Mouse (Mus musculus) heart, embryonic 10.5 days (tissue): Measurements from ENCODE around the gene R3hdm1. TPM values are rescaled to one million over a fixed set of nuclear protein-coding genes. Genes with fewer than 3 reads are reported as not detected.
A peak's percentile ranks its signal among the peaks of the same experiment; 100 is the strongest.
"Not testable (repeated sequence)": the region's sequence is repeated elsewhere in the genome, so short reads cannot be mapped to it uniquely, and the experiment has no call there.

ENCODE experiments used
- DNase-seq: peaks from one replicate; pipeline ENCODE4 v3.0.0-alpha.2; 2017; ENCODE audit warnings: low spot score
- H3K27ac ChIP-seq: fragments of 300-500 bp; sonication (generic); 2 replicates; pipeline ENCODE4 v1.5.1; 2016; ENCODE audit warnings: mild to moderate bottlenecking
- H3K27me3 ChIP-seq: fragments of 300-500 bp; sonication (generic); 2 replicates; pipeline ENCODE4 v1.6.1; 2016; ENCODE audit warnings: mild to moderate bottlenecking; ENCODE audit not compliant: poor library complexity, insufficient read depth, severe bottlenecking
- H3K36me3 ChIP-seq: fragments of 300-500 bp; sonication (generic); 2 replicates; pipeline ENCODE4 v1.6.1; 2016; ENCODE audit warnings: mild to moderate bottlenecking, moderate library complexity
- H3K4me1 ChIP-seq: fragments of 300-500 bp; sonication (generic); 2 replicates; pipeline ENCODE4 v1.6.1; 2016; ENCODE audit warnings: mild to moderate bottlenecking
- H3K4me3 ChIP-seq: fragments of 300-500 bp; sonication (generic); 2 replicates; pipeline ENCODE4 v1.5.1; 2016; ENCODE audit warnings: mild to moderate bottlenecking, moderate library complexity
- H3K9me3 ChIP-seq: fragments of 300-500 bp; sonication (generic); 2 replicates; pipeline ENCODE4 v1.6.1; 2016; ENCODE audit warnings: mild to moderate bottlenecking, moderate library complexity
- WGBS: fragments of 180-500 bp; shearing (Covaris S2); methylation state at CpG from one replicate; pipeline ENCODE4 v1.1.7; 2016; 5-methylcytosine and 5-hydroxymethylcytosine counted together
- polyA plus RNA-seq: library from polyadenylated mRNA; unstranded; fragments of >200 nt; fragmentation: Nextera tagmentation; extraction: Ambion mirVana; gene quantifications from 2 replicates; pipeline ENCODE4 v1.2.1, GENCODE M21; 2016

The R3hdm1 gene
- polyA plus RNA-seq, 1 experiment from 2014 or later, result 62.3 TPM

- H3K4me1 ChIP-seq, result no peaks in the 10 kb centered on the region
- H3K9me3 ChIP-seq, result no peaks in the 10 kb centered on the region
- peaks cover 6% of the 10 kb centered on the region; the same call in 1 of the 2 replicates for H3K36me3 ChIP-seq
- H3K27me3 ChIP-seq, result no peaks in the 10 kb centered on the region
- H3K4me3 ChIP-seq, result no peak overlapping the region
- DNase-seq, result no peak
- no peak overlapping the region for H3K27ac ChIP-seq
Observed at GRCm38 (mm10) chr1:128170104-128170503, 67.0 kb downstream of the R3hdm1 start.

- H3K4me1 ChIP-seq, result no peaks in the 10 kb centered on the region
- peaks cover 58% of the 10 kb centered on the region for H3K36me3 ChIP-seq
- H3K4me3 ChIP-seq, result no peak overlapping the region
- no peaks in the 10 kb centered on the region for H3K9me3 ChIP-seq
- 71% methylated on average over 2 of the region's 2 CpGs for WGBS
- no peak for DNase-seq
- no peak overlapping the region for H3K27ac ChIP-seq
- no peaks in the 10 kb centered on the region for H3K27me3 ChIP-seq
Observed at GRCm38 (mm10) chr1:128191426-128191825, 88.3 kb downstream of the R3hdm1 start.

- Histone ChIP-seq H3K4me1 (no peaks in the 10 kb centered on the region), H3K27me3 (no peaks in the 10 kb centered on the region), H3K27ac (no peak overlapping the region), H3K36me3 (peaks cover 54% of the 10 kb centered on the region), H3K9me3 (no peaks in the 10 kb centered on the region), H3K4me3 (no peak overlapping the region)
- WGBS, result 90% methylated on average over 7 of the region's 7 CpGs
- DNase-seq, result no peak
Observed at GRCm38 (mm10) chr1:128192369-128192768, 89.3 kb downstream of the R3hdm1 start.

- DNase-seq, result no peak
- Histone ChIP-seq H3K27me3 (no peaks in the 10 kb centered on the region), H3K9me3 (no peaks in the 10 kb centered on the region), H3K4me3 (no peak overlapping the region), H3K36me3 (peaks cover 44% of the 10 kb centered on the region), H3K4me1 (no peaks in the 10 kb centered on the region), H3K27ac (no peak overlapping the region)
- 72% methylated on average over 2 of the region's 2 CpGs for WGBS
Observed at GRCm38 (mm10) chr1:128194011-128194410, 90.9 kb downstream of the R3hdm1 start.

- H3K27me3 ChIP-seq, result no peaks in the 10 kb centered on the region
- no peak overlapping the region for H3K27ac ChIP-seq
- H3K4me1 ChIP-seq, result no peaks in the 10 kb centered on the region
- no peak for DNase-seq
- H3K36me3 ChIP-seq, result peaks cover 41% of the 10 kb centered on the region
- H3K4me3 ChIP-seq, result no peak overlapping the region
- 91% methylated on average over 1 of the region's 1 CpGs for WGBS
- no peaks in the 10 kb centered on the region for H3K9me3 ChIP-seq
Observed at GRCm38 (mm10) chr1:128197353-128197752, 94.3 kb downstream of the R3hdm1 start.

GRCm38 (mm10) chr1:128213261-128213660 is 110.2 kb downstream of the R3hdm1 start:
- Histone ChIP-seq H3K27me3 (no peaks in the 10 kb centered on the region), H3K4me3 (no peak overlapping the region), H3K9me3 (no peaks in the 10 kb centered on the region), H3K27ac (no peak overlapping the region), H3K4me1 (no peaks in the 10 kb centered on the region), H3K36me3 (peaks cover 56% of the 10 kb centered on the region)
- peak; percentile 88 for DNase-seq
- 60% methylated on average over 5 of the region's 5 CpGs for WGBS

GRCm38 (mm10) chr1:128221886-128222285 is 118.8 kb downstream of the R3hdm1 start:
- WGBS, result 93% methylated on average over 2 of the region's 2 CpGs
- Histone ChIP-seq H3K27ac (no peak overlapping the region), H3K36me3 (peaks cover 59% of the 10 kb centered on the region), H3K27me3 (no peaks in the 10 kb centered on the region), H3K9me3 (no peaks in the 10 kb centered on the region), H3K4me1 (no peaks in the 10 kb centered on the region), H3K4me3 (no peak overlapping the region)
- DNase-seq, result no peak

GRCm38 (mm10) chr1:128223304-128223703 is 120.2 kb downstream of the R3hdm1 start:
- no peaks in the 10 kb centered on the region for H3K4me1 ChIP-seq
- peaks cover 55% of the 10 kb centered on the region for H3K36me3 ChIP-seq
- H3K27me3 ChIP-seq, result no peaks in the 10 kb centered on the region
- no peak overlapping the region for H3K27ac ChIP-seq
- no peak overlapping the region for H3K4me3 ChIP-seq
- no peaks in the 10 kb centered on the region for H3K9me3 ChIP-seq
- WGBS, result 81% methylated on average over 1 of the region's 1 CpGs
- DNase-seq, result no peak

GRCm38 (mm10) chr1:128235181-128235580 is 132.1 kb downstream of the R3hdm1 start:
- Histone ChIP-seq H3K36me3 (peaks cover 81% of the 10 kb centered on the region), H3K4me1 (no peaks in the 10 kb centered on the region), H3K4me3 (no peak overlapping the region), H3K9me3 (no peaks in the 10 kb centered on the region), H3K27me3 (no peaks in the 10 kb centered on the region), H3K27ac (no peak overlapping the region)
- WGBS, result 95% methylated on average over 4 of the region's 4 CpGs
- no peak for DNase-seq

GRCm38 (mm10) chr1:128243627-128243995 is 140.5 kb downstream of the R3hdm1 start, which contains the start of gene Ubxn4:
Ubxn4 (plus strand) TSS chr1:128243964.
- H3K27ac ChIP-seq, result peak within 1 kb of the TSS; percentile 97
- H3K4me3 ChIP-seq, result peak within 1 kb of the TSS; percentile 86
- H3K9me3 ChIP-seq, result no peaks in the 10 kb centered on the region
- H3K27me3 ChIP-seq, result no peaks in the 10 kb centered on the region
- DNase-seq, result no peak
- peaks cover 9% of the 10 kb centered on the region; the same call in 1 of the 2 replicates for H3K36me3 ChIP-seq
- peaks cover 5% of the 10 kb centered on the region; the same call in 1 of the 2 replicates for H3K4me1 ChIP-seq
- WGBS, result 9% methylated on average over 10 of the region's 10 CpGs

- no peaks in the 10 kb centered on the region for H3K9me3 ChIP-seq
- no peaks in the 10 kb centered on the region for H3K27me3 ChIP-seq
- H3K27ac ChIP-seq, result peak overlapping the region; percentile 97
- H3K4me1 ChIP-seq, result peaks cover 5% of the 10 kb centered on the region; the same call in 1 of the 2 replicates
- DNase-seq, result peak; percentile 100
- WGBS, result under 1% methylated on average over 71 of the region's 71 CpGs
- peak overlapping the region; percentile 86 for H3K4me3 ChIP-seq
- 0 out of 2 replicates have a peak, but pooled peaks cover 5% of the 10 kb centered on the region for H3K36me3 ChIP-seq
Observed at GRCm38 (mm10) chr1:128243996-128244726, 141.1 kb downstream of the R3hdm1 start.

GRCm38 (mm10) chr1:128244727-128245355 is 141.7 kb downstream of the R3hdm1 start:
- Histone ChIP-seq H3K9me3 (no peaks in the 10 kb centered on the region), H3K36me3 (no peaks in the 10 kb centered on the region), H3K4me1 (peaks cover 5% of the 10 kb centered on the region; the same call in 1 of the 2 replicates), H3K4me3 (peak overlapping the region; percentile 86), H3K27ac (peak overlapping the region; percentile 97), H3K27me3 (no peaks in the 10 kb centered on the region)
- WGBS, result 2% methylated on average over 19 of the region's 19 CpGs
- DNase-seq, result peak; percentile 84

GRCm38 (mm10) chr1:128267061-128267460 is 164.0 kb downstream of the R3hdm1 start:
- 79% methylated on average over 7 of the region's 7 CpGs for WGBS
- not testable (repeated sequence) for H3K9me3 ChIP-seq
- H3K36me3 ChIP-seq, result peaks cover 94% of the 10 kb centered on the region

More at GRCm38 (mm10) chr1:128267061-128267460, 164.0 kb downstream of the R3hdm1 start:
- not testable (repeated sequence) for H3K4me1 ChIP-seq, DNase-seq, H3K4me3 ChIP-seq, H3K27ac ChIP-seq, H3K27me3 ChIP-seq
